Mouse (Mus musculus) megakaryocyte, embryonic 14.5 days (primary cell): Measurements from ENCODE around the gene Zfand4.

Experiments used
- FLI1 ChIP-seq: IDR thresholded peaks from 2 replicates; pipeline ENCODE4 v1.6.1; 2012; ENCODE audit warnings: low read length, inconsistent platforms, mixed read lengths
- GATA1 ChIP-seq: IDR thresholded peaks from 3 replicates; pipeline ENCODE4 v1.6.1; 2012; ENCODE audit warnings: mixed read lengths, low read length, inconsistent platforms, borderline replicate concordance

DNA sequence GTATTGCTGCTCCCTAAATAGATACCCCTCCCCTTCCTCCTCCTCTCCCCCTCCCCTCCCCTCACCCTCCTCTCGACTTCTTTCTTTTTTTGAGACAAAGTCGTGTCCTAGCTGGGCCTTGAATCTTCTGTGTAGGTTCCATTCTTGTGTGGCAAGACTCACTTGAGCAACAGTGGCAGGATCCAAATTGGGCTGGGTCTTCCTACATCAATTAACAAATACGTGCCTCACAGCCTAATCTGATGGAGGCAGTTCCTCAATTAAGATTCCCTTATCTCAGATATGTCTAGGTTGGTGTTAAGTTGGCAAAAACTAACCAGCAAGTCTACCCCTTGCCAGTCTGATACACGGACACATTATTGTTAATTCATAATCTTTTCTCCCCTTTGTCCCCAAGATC lies 11.7 kb downstream of the Zfand4 start:
- no peak for TF ChIP-seq GATA1
- TF ChIP-seq FLI1 = no peak
